Mouse (Mus musculus) cortical plate, adult 2 months (tissue): ENCODE results near the gene Akap12.

Experiments
- CTCF ChIP-seq: fragments of 200-500 bp; IDR thresholded peaks from 2 replicates; pipeline ENCODE4 v1.5.1; 2011; ENCODE audit warnings: mild to moderate bottlenecking, control low read depth, low read length; ENCODE audit not compliant: insufficient read depth; ENCODE audit errors: extremely low read depth
- POLR2A ChIP-seq: fragments of 200-500 bp; IDR thresholded peaks from 2 replicates; pipeline ENCODE4 v1.6.1; 2011; ENCODE audit warnings: mild to moderate bottlenecking, low read length, control low read depth; ENCODE audit not compliant: insufficient read depth; ENCODE audit errors: extremely low read depth

DNA sequence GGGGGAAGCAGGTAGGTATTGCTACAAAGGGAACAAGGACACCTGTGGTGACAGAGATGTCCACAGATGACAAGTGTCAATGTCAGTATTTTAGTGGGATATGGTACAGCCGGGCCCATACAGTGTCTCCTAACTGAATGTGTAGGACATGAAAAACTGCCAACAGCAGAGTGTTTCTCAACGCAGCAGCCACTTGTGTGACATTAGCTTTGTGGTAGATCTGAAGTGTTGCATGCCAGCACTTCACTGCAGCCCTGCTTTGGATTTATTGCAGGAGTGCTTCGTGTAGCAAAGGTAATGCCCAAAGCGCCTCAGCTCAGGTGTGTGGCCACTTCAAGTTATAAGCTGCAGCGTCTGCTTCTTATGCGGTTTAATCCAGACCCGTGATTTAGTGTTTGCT, 110.8 kb downstream of the Akap12 start:
- no peak for TF ChIP-seq CTCF
- TF ChIP-seq POLR2A, result no peak
